Mouse (Mus musculus) lung, postnatal 4 days (tissue): ENCODE measurements at regions not wholly inside any gene's neighbourhood (a gene's known extent, or its start where the extent isn't known, plus 50 kb on each side); places are given as distances from the start of the nearest gene placed in this dataset.
"Not testable (repeated sequence)": the region's sequence is repeated elsewhere in the genome, so short reads cannot be mapped to it uniquely, and the experiment has no call there.

ENCODE experiments used
- DNase-seq, 2 experiments: peaks; one replicate each; pipeline ENCODE4 v3.0.0; 2021

GRCm38 (mm10) chr2:78058988-78059387 is 112.8 kb upstream of the Cwc22 start:
- no peak for DNase-seq

GRCm38 (mm10) chr2:78053910-78054309 is 107.7 kb upstream of the Cwc22 start:
- no peak for DNase-seq

GRCm38 (mm10) chr2:78050542-78050941 is 104.4 kb upstream of the Cwc22 start:
- DNase-seq: no peak

GRCm38 (mm10) chr2:78049248-78049874 is 103.2 kb upstream of the Cwc22 start:
- peak; percentile 83 to 86 for DNase-seq

- DNase-seq: no peak
Measured at GRCm38 (mm10) chr2:78048706-78049055, 102.5 kb upstream of the Cwc22 start.

GRCm38 (mm10) chr2:78048030-78048705 is 102.0 kb upstream of the Cwc22 start:
- DNase-seq: no peak

- DNase-seq: no peak
Measured at GRCm38 (mm10) chr2:78027319-78027718, 81.1 kb upstream of the Cwc22 start.

- DNase-seq: no peak
Measured at GRCm38 (mm10) chr2:78026808-78027207, 80.6 kb upstream of the Cwc22 start.

- DNase-seq: no peak
Measured at GRCm38 (mm10) chr2:78025651-78026435, 79.7 kb upstream of the Cwc22 start.

- no peak for DNase-seq
Measured at GRCm38 (mm10) chr2:78024981-78025565, 78.9 kb upstream of the Cwc22 start.

- DNase-seq: no peak
Measured at GRCm38 (mm10) chr2:78023916-78024685, 77.9 kb upstream of the Cwc22 start.

GRCm38 (mm10) chr2:78023416-78023815 is 77.2 kb upstream of the Cwc22 start:
- DNase-seq: no peak

GRCm38 (mm10) chr2:78022756-78023155 is 76.6 kb upstream of the Cwc22 start:
- DNase-seq: no peak

- no peak for DNase-seq
Measured at GRCm38 (mm10) chr2:78021905-78022304, 75.7 kb upstream of the Cwc22 start.

- DNase-seq: no peak
Measured at GRCm38 (mm10) chr2:78021356-78021900, 75.3 kb upstream of the Cwc22 start.

- no peak for DNase-seq
Measured at GRCm38 (mm10) chr2:78020516-78020915, 74.3 kb upstream of the Cwc22 start.

GRCm38 (mm10) chr2:78019916-78020315 is 73.7 kb upstream of the Cwc22 start:
- DNase-seq: no peak

- not testable (repeated sequence) for DNase-seq
Measured at GRCm38 (mm10) chr2:78012441-78012840, 66.3 kb upstream of the Cwc22 start.

GRCm38 (mm10) chr2:78011821-78012220 is 65.6 kb upstream of the Cwc22 start:
- no peak for DNase-seq

GRCm38 (mm10) chr2:78011051-78011800 is 65.1 kb upstream of the Cwc22 start:
- DNase-seq: no peak

GRCm38 (mm10) chr2:78010066-78010690 is 64.0 kb upstream of the Cwc22 start:
- no peak for DNase-seq
